Mouse (Mus musculus): ENCODE data around the gene Ankrd66.
"Not testable (repeated sequence)": the region's sequence is repeated elsewhere in the genome, so short reads cannot be mapped to it uniquely, and the experiment has no call there.

The Ankrd66 gene

DNA sequence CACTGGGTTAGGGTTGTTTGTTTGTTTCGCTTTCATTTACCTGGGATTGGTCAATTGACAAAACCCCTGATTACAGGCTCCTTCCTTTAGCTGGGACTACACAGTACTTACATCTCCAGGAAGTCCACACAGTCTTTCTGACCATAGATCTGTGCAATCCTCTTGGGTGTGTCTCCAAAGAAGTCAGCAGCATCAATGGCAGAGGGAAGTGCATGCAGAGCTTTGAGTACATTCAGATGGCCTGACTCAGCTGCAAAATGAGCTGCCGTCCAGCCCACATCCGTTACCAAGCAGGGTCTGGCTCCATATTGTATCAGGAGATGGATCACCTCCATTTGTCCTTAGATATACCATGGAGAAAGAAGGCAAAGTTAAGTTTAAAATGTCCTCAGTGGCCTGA is 4.7 kb downstream of the Ankrd66 start:
- no peak for DNase-seq (ENCODE audit: low read depth, low spot score)

DNA sequence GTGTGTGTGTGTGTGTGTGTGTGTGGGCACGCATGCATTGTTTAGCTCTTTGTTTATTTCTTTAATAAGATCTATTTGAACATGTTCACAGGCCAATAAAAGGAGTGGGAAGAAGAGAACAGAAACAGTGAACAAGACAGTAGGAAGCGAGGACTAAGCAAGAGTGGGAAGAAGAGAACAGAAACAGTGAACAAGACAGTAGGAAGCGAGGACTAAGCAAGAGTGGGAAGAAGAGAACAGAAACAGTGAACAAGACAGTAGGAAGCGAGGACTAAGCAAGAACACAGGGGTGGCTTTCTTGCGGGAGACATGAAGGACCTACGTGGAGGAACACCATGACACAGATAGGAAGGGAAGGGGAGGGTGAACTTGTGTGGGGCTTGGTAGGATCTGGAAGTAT is 6.6 kb downstream of the Ankrd66 start:
- DNase-seq (ENCODE audit: low read depth, low spot score): not testable (repeated sequence)

DNA sequence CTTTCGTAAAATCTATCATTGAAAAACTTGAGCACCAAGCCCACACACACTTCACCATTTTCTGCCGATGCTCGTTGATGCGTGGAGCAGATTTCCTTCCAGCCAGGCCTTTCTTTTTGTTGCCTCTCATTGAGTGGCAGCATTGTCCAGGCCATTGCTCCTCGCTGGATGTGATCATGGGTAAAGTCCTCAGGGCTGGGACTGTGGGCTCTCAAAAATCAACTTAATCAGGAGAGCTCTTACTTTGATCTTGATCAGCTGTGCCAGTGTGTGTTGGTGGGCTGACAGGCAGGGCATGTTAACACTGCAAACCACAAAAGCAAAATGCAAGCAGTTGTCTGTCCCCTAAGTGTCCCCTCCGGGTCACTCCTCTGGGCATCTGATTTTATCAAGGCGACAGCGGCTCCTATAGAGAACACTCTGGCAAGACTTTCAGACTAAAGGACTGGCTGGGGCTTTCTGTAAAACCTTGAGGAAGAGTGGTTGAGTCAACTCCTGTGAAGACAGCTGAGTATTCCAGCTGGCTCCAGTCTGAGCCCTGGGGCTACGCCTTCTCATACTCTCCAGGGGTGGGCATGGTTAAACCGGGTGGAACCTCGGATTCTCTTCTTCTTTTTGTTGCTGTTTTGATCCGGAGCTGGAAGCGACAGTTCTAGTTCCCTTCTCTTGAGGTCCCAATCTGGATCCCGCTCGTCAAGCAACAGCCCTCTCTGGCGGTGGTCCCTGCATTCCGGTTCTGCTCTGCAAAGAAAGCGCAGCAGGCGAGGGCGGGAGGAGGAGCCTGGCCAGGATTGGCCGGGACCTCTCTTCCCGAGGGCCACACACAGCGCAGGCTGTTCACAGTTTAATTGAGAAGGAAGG is 8.8 kb downstream of the Ankrd66 start:
- peak; percentile 75 for DNase-seq (ENCODE audit: low read depth, low spot score)

DNA sequence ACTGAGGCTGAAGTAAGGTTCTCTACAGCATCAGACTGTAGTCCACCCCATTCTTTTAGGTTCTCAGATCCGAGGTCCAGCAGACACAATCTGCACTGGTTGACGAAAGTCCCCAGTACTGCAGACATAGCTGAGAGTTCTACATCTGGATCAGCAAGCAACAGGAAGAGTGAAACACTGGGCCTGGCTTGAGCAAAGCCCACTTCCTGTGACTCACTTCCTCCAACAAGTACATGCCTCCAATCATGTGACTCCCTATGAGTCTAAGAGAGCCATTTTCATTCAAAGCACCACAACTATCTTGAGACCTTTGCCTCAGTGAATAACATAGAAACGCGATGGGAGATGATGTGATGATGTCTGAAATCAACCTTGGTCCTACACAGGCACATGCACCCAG is 12.2 kb downstream of the Ankrd66 start:
- no peak for DNase-seq (ENCODE audit: low read depth, low spot score)

DNA sequence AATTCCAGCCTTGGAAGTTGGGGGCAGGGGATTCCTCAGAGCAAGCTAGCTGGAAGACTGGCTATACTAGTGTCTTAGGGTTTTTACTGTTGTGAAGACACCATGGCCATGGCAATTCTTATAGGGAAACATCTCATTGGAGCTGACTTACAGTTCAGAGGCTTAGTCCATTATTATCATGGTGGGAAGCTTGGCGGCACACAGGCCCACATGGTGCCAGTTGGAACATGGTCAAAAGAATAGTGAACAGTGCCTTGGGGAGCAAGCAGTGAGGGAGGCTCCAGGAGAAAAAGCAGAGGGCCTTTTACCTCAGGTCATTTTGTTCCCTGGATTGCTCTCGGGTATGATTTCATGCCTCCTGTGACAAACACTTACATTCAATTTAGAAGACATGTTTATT is 12.9 kb downstream of the Ankrd66 start:
- no peak for DNase-seq (ENCODE audit: low read depth, low spot score)

DNA sequence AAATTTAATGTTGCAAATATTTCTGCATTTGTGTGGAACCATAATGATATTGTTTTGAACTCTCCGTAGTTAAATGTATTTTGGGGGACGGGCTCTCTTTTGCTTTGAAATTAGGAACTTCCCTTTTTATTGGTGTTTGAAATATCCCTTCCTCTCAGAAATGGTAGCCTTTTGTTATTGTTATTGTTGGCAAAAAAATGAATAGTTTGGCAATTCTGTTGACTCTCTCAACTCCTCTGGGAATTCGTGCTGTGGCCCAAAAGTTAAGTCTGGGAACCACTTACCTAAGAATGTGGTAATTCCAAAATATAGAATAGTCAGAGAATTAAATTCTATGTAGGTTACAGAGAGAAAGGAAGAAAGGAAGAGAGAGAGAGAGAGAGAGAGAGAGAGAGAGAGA is 23.3 kb downstream of the Ankrd66 start:
- no peak for DNase-seq (ENCODE audit: low read depth, low spot score)

DNA sequence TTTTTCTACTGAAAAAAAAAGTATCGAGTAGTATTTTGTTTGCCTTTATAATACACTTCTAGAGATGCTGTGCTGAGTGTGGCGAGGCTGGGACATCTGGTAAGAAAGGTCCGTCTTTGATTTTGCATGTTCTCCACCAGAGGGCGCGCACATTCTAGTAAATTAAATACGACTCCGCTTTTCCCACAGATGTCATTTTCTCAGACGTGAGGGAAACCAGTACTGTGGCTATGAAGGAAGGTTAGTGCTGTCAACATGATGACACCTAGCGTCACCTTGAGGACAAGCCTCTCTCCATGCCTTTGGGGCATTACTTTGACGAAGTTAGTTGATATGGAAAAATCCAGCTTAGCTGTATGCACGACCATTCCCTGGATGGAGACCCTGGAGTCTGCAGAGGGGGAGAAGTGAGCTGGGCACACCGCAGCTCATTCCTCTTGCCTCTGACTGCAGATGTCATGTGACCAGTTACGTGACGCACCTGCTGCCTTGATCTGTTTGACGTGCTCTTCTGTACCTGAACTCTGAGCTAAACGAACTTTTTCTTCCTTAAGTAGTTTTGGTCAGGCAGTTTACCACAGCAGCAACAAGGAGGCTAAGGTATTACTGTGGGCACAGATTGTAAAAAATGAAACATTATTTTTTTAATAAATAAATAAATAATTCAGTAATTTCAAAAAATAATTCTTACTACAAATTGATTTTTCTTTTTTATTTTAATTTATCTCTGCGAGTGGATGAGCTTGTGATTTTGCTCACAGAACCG is 24.6 kb downstream of the Ankrd66 start:
- peak; percentile 86 for DNase-seq (ENCODE audit: low read depth, low spot score)

DNA sequence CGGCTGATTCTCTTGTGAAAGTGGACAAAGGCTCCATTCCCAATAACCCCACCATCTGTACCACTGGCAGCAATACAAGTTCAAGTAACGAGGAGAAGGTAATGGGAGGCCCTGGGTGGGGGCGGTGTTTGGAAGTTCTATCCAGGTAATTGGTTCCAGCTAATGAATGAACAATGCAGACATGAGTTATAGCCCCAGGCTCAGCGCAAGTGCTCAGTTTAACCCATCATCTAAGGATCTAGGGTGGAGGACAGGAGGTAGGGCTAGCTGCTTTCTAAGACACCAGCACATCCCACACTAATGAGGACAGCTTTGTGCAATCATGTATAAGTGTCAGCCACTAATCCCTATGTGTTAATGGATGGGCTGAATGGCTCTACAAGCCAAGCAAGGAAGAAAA is 32.7 kb downstream of the Ankrd66 start:
- no peak for DNase-seq (ENCODE audit: low read depth, low spot score)

DNA sequence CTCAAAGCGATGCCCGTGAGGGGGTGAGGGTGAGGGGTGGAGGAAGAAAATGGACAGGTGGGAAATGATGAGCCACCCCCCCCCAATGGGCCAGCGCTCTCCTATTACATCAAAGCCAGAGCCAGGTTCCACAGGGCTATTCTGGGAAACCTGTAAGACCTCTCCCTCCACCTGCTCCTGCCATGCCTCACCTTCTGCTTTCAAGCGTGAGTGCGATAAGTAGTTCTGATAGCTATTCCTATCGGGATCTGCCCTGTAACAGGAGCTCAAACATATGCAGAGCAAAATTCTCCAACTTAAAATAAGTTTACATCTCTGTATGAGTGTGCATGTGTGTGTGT is 38.9 kb downstream of the Ankrd66 start:
- no peak for DNase-seq (ENCODE audit: low read depth, low spot score)

DNA sequence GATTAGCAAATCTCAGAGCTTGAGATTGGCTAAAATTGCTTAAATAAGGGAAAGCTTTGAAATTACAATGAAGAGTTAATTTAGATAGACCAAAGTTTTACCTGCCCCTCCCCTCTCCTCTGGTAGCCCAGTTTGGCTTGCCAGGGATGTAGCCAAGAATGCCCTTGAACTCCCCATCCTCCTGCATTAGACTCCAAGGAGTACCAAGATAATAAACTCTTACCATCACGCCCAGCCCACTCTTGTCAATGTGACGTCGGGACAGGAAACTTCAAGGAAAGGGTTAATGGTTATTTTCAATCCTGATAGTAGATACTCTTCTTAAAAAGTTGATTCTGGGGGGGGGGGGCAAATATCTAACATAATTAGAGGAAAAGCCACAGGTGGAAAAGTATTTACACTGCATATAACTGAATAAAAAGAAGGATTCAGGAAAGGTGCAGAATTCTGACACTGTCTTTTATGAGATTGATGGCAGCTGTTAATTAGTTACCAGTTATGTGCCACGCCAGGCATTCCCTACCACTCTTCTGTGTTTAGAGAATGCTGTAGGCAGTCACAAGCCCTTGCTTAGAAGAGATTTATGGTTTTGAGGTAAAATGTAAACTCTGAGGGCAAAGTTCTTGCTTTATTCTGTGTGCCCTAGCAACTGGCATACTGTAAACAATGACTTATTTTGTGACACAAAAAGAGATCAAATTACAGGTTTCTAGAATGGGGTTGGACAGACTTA is 39.4 kb downstream of the Ankrd66 start:
- no peak for DNase-seq (ENCODE audit: low read depth, low spot score)

DNA sequence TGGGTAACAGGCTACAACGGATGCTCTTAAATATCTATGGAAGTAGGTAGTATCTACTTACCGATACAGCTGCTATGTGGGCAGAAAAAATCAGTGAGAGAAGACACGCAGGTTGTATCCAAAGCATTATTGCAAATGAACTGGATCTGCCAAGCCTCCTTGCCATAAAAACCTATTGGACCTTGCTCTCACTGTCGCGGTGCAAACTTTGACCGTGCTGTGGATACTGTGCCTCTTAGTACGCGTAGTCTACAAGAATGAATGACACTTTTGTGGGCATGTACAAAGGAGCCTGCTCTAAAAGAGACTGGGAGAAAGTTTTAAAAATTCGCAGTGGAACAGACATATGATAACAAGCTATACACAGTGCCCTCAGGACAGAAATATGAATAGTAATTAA is 40.8 kb downstream of the Ankrd66 start, which contains the start of gene Mep1a:
Gene Mep1a, minus strand, starts transcription at position 221 of the 400 bp plus-strand sequence.
- no peak for DNase-seq (ENCODE audit: low read depth, low spot score)

DNA sequence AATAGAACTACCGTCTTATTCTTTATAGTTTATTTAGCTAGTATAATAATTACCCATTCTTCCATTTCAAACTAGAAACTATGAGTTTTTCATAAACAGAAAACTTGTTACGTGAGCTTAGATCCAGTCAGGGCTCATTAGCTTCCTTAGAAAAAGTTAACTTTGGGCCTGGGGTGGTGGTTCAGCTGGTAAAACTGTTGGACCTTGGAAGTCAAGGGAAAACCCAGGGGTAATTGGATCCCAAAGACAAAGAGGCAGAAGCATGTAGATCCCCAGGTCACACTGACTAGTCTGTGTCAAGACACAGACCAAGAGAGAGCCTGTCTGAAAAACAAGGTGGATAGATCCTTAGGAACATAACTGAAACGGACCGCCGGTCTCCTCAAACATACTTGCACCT is 41.8 kb downstream of the Ankrd66 start:
- no peak for DNase-seq (ENCODE audit: low read depth, low spot score)

DNA sequence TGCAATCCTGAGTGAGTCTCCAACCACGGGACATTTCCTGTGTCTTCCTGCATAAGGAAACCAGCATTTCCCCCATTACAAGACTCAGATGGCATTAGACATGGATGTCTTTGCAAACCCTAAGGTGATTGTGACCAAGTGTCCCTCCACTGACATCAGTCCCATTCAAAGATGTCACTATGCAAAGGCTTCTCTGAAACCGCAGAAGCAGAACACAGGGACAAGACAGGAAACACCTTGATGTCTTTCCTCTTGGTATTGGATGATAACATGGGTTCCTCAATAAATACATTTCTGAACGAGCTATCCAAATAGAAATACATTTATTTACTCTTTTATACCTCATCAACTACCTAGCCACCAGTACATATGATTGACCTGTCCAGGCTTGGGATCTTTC is 42.2 kb downstream of the Ankrd66 start:
- DNase-seq (ENCODE audit: low read depth, low spot score): no peak

DNA sequence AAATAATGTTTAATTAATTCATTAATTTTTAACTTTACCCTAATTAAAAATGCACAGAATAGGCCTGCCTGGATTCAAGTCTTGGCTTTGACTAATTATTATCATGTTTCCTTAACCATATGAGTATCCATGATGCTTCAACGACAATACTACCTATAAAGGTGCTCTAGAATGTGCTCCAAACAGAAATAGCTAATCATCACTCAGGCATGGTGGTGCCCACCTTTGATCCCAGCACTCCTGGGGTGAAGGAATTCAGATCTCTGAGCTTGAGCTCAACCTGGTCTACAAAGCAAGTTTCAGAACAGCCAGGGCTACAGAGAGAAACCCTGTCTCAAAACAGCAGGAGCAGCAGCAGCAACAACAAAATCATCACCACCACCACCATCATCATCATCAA is 42.9 kb downstream of the Ankrd66 start:
- DNase-seq (ENCODE audit: low read depth, low spot score): no peak

DNA sequence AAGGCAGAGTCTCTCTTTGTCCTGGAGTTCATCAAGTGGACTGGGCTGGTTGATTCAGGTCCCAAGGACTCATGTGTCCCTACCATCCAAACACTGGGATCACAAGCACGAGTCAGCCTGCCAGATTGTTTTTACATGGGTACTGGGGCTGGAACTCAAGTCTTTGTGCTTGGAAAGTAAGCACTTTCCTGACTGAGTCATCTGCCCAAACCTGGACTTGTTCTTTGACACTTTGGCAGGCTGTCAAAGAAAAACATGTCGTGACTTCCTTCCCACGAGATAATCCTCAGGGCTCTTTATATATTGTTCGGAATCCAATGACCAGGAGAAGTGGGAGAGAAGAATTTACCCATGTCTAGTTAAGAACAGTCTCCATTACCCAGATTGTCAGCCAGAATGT is 45.9 kb downstream of the Ankrd66 start:
- no peak for DNase-seq (ENCODE audit: low read depth, low spot score)

DNA sequence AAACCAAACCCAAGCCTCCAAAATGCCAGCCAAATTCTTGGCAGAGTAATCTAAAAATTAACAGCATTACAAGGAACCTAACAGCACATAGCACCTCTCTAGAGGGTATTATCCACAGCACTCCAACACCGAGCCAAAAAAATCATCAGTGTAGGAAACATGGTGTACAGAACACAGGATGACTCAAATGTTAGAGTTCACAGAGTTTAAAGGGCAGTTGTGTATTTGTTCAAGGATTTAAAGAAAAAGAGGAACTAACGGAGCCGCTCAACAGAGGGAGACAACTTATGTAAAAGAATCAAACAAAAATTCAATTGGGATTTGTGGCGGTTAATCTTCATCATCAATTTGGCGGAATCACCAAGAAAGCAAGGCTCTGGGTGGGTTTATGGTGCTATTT is 47.9 kb downstream of the Ankrd66 start:
- DNase-seq (ENCODE audit: low read depth, low spot score): no peak

DNA sequence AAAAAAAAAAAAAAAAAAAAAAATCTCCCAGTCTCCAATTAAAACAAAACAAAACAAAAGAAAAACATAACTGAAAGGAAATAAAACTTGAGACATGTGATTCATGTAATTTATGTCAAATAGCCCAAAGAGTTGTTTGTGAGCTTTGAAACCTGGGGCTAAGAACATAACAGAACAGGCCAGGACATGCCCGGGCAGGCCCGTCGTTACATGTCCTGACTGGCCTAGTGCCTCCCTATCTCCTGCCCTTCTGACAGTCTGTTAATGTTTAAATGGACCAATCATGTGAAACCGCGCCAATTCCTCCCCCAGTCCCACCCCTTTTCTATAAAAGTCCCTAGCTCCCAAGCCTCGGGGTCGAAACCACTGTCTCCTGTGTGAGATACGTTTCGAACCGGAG is 53.1 kb downstream of the Ankrd66 start:
- not testable (repeated sequence) for DNase-seq (ENCODE audit: low read depth, low spot score)

DNA sequence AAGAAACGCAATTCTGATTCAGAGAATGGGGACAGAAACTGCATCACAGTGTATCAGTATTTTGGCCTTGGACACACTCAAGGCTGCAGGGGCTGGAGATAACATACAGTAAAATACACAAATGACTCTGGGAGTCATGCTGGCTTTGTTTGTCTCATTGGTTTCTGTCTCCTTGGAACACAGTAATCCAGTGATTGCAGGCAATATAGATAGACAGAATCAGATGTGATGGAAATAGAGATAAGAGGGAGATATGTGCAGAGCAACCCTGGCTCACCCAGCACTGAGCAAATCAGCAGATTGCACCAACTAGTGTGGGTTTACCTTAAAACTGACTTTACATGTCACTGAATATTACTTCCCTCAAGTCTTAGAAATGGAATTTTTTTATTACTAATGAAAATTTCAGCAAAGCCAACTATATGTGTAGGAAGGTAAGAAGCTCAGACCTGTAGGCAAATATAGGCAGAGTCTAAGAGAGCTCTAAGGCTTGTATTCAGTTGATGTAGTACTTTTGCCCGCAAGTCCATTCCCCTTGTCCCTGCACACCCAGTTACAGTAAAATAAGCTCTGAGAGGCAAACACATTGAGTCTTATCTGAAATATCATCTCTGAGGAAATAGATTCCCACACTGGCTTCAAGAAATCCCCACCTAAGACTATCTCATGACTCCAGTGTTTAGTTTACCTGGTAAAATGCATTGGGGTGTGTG is 54.8 kb downstream of the Ankrd66 start:
- no peak for DNase-seq (ENCODE audit: low read depth, low spot score)

DNA sequence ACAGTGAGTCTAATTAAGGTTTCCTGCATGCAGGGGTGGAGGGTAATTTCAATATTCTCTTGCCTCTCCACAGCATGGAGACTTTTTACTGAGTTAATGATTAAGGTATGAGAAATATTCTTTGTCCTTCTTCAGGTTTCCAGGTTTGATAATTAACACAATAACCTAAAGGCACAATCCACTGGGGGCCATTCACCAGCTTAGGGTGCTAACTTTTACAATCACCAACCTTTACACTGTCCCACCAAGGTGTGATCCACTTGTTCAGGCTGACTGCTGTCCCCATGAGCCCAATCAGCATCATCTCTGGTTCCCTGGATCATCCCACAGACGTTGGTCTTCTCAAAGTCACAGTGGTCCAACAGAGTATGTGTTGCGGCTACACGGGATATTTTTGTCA is 57.5 kb downstream of the Ankrd66 start:
- no peak for DNase-seq (ENCODE audit: low read depth, low spot score)

All from ES-CJ7 (cell line).